Mouse (Mus musculus): ENCODE measurements around the gene Rnase1. TPM values are rescaled to one million over a fixed set of nuclear protein-coding genes. Genes with fewer than 3 reads are reported as not detected.

Rnase1 gene
- polyA plus RNA-seq, 1 experiment from 2014 or later: 0.47 TPM

GRCm38 (mm10) chr14:51149164-51149563, 2.6 kb upstream of the Rnase1 start:
- H3K27me3 ChIP-seq (ENCODE audit: control insufficient read depth, insufficient read depth, low read length): no peaks in the 10 kb centered on the region
- H3K36me3 ChIP-seq (ENCODE audit: control insufficient read depth, insufficient read depth, low read length): no peaks in the 10 kb centered on the region
- H3K4me2 ChIP-seq (ENCODE audit: low read length): no peak overlapping the region
- H3K4me1 ChIP-seq (ENCODE audit: control insufficient read depth in 2 of 2, insufficient read depth in 2 of 2, low read length in 2 of 2): peaks cover 2 to 4% of the 10 kb centered on the region in 2 experiments; a peak in 2 of 4 replicates
- H3K9me3 ChIP-seq (ENCODE audit: control insufficient read depth, low read length): no peaks in the 10 kb centered on the region
- H3K4me3 ChIP-seq (ENCODE audit: control insufficient read depth in 1 of 2, insufficient read depth in 1 of 2, low read depth in 1 of 2, low read length in 2 of 2): no peak overlapping the region
- WGBS: 73% methylated on average over 5 of the region's 5 CpGs
- H3K9ac ChIP-seq (ENCODE audit: low read length): no peak overlapping the region
- no peak for ATAC-seq (ENCODE audit: insufficient number of reproducible peaks, insufficient read depth, low FRiP score, low read depth)
- no peak overlapping the region for H3K27ac ChIP-seq (replicated peaks in 1 of 2; ENCODE audit: control insufficient read depth in 1 of 2, insufficient read depth in 1 of 2, low read depth in 2 of 2, low read length in 2 of 2)

GRCm38 (mm10) chr14:51148006-51148405, 1.4 kb upstream of the Rnase1 start:
- H3K4me2 ChIP-seq (ENCODE audit: low read length): no peak overlapping the region
- WGBS: 40% methylated on average over 3 of the region's 3 CpGs
- no peaks in the 10 kb centered on the region for H3K27me3 ChIP-seq (ENCODE audit: control insufficient read depth, insufficient read depth, low read length)
- H3K4me1 ChIP-seq (ENCODE audit: control insufficient read depth in 2 of 2, insufficient read depth in 2 of 2, low read length in 2 of 2): peaks cover 2 to 15% of the 10 kb centered on the region in 2 experiments; a peak in 3 of 4 replicates
- H3K9me3 ChIP-seq (ENCODE audit: control insufficient read depth, low read length): no peaks in the 10 kb centered on the region
- no peak for ATAC-seq (ENCODE audit: insufficient number of reproducible peaks, insufficient read depth, low FRiP score, low read depth)
- H3K4me3 ChIP-seq (ENCODE audit: control insufficient read depth in 1 of 2, insufficient read depth in 1 of 2, low read depth in 1 of 2, low read length in 2 of 2): no peak overlapping the region
- no peak overlapping the region for H3K27ac ChIP-seq (replicated peaks in 1 of 2; ENCODE audit: control insufficient read depth in 1 of 2, insufficient read depth in 1 of 2, low read depth in 2 of 2, low read length in 2 of 2)
- no peak overlapping the region for H3K9ac ChIP-seq (ENCODE audit: low read length)
- no peaks in the 10 kb centered on the region for H3K36me3 ChIP-seq (ENCODE audit: control insufficient read depth, insufficient read depth, low read length)

GRCm38 (mm10) chr14:51145521-51145920, 1.1 kb downstream of the Rnase1 start:
- H3K27me3 ChIP-seq (ENCODE audit: control insufficient read depth, insufficient read depth, low read length): no peaks in the 10 kb centered on the region
- WGBS: 74% methylated on average over 6 of the region's 6 CpGs
- H3K4me3 ChIP-seq (ENCODE audit: control insufficient read depth in 1 of 2, insufficient read depth in 1 of 2, low read depth in 1 of 2, low read length in 2 of 2): no peak overlapping the region
- H3K4me1 ChIP-seq (ENCODE audit: control insufficient read depth in 2 of 2, insufficient read depth in 2 of 2, low read length in 2 of 2): peaks cover 2 to 15% of the 10 kb centered on the region in 2 experiments; a peak in 3 of 4 replicates
- H3K9me3 ChIP-seq (ENCODE audit: control insufficient read depth, low read length): no peaks in the 10 kb centered on the region
- H3K36me3 ChIP-seq (ENCODE audit: control insufficient read depth, insufficient read depth, low read length): no peaks in the 10 kb centered on the region
- no peak overlapping the region for H3K4me2 ChIP-seq (ENCODE audit: low read length)
- ATAC-seq (ENCODE audit: insufficient number of reproducible peaks, insufficient read depth, low FRiP score, low read depth): no peak
- H3K27ac ChIP-seq (replicated peaks in 1 of 2; ENCODE audit: control insufficient read depth in 1 of 2, insufficient read depth in 1 of 2, low read depth in 2 of 2, low read length in 2 of 2): no peak overlapping the region
- no peak overlapping the region for H3K9ac ChIP-seq (ENCODE audit: low read length)

GRCm38 (mm10) chr14:51144451-51144850, 2.1 kb downstream of the Rnase1 start:
- Histone ChIP-seq H3K27me3 (ENCODE audit: control insufficient read depth, insufficient read depth, low read length) (no peaks in the 10 kb centered on the region), H3K4me2 (ENCODE audit: low read length) (no peak overlapping the region), H3K36me3 (ENCODE audit: control insufficient read depth, insufficient read depth, low read length) (no peaks in the 10 kb centered on the region), H3K27ac (replicated peaks in 1 of 2; ENCODE audit: control insufficient read depth in 1 of 2, insufficient read depth in 1 of 2, low read depth in 2 of 2, low read length in 2 of 2) (no peak overlapping the region), H3K9me3 (ENCODE audit: control insufficient read depth, low read length) (no peaks in the 10 kb centered on the region), H3K4me1 (ENCODE audit: control insufficient read depth in 2 of 2, insufficient read depth in 2 of 2, low read length in 2 of 2) (peaks cover 2 to 15% of the 10 kb centered on the region in 2 experiments; a peak in 3 of 4 replicates), H3K9ac (ENCODE audit: low read length) (no peak overlapping the region), H3K4me3 (ENCODE audit: control insufficient read depth in 1 of 2, insufficient read depth in 1 of 2, low read depth in 1 of 2, low read length in 2 of 2) (no peak overlapping the region)
- WGBS: 95% methylated on average over 4 of the region's 4 CpGs
- no peak for ATAC-seq (ENCODE audit: insufficient number of reproducible peaks, insufficient read depth, low FRiP score, low read depth)

- Histone ChIP-seq H3K9me3 (ENCODE audit: control insufficient read depth, low read length) (no peaks in the 10 kb centered on the region), H3K4me3 (ENCODE audit: control insufficient read depth in 1 of 2, insufficient read depth in 1 of 2, low read depth in 1 of 2, low read length in 2 of 2) (no peak overlapping the region), H3K27me3 (ENCODE audit: control insufficient read depth, insufficient read depth, low read length) (no peaks in the 10 kb centered on the region), H3K9ac (ENCODE audit: low read length) (no peak overlapping the region), H3K4me1 (ENCODE audit: control insufficient read depth in 2 of 2, insufficient read depth in 2 of 2, low read length in 2 of 2) (peaks cover 2 to 15% of the 10 kb centered on the region in 2 experiments; a peak in 3 of 4 replicates), H3K4me2 (ENCODE audit: low read length) (no peak overlapping the region), H3K27ac (replicated peaks in 1 of 2; ENCODE audit: control insufficient read depth in 1 of 2, insufficient read depth in 1 of 2, low read depth in 2 of 2, low read length in 2 of 2) (peak overlapping the region in 1 of 2 experiments; percentile 14; a peak in 1 of 4 replicates), H3K36me3 (ENCODE audit: control insufficient read depth, insufficient read depth, low read length) (no peaks in the 10 kb centered on the region)
- ATAC-seq (ENCODE audit: insufficient number of reproducible peaks, insufficient read depth, low FRiP score, low read depth): no peak
- WGBS: 52% methylated on average over 2 of the region's 2 CpGs
These were observed 2.6 kb downstream of the Rnase1 start for GRCm38 (mm10) chr14:51143937-51144336.

- Histone ChIP-seq H3K4me1 (ENCODE audit: control insufficient read depth in 2 of 2, insufficient read depth in 2 of 2, low read length in 2 of 2) (peaks cover 2 to 15% of the 10 kb centered on the region in 2 experiments; a peak in 3 of 4 replicates), H3K27ac (replicated peaks in 1 of 2; ENCODE audit: control insufficient read depth in 1 of 2, insufficient read depth in 1 of 2, low read depth in 2 of 2, low read length in 2 of 2) (peak overlapping the region; percentile 2 to 50; a peak in 2 of 4 replicates), H3K4me3 (ENCODE audit: control insufficient read depth in 1 of 2, insufficient read depth in 1 of 2, low read depth in 1 of 2, low read length in 2 of 2) (no peak overlapping the region), H3K36me3 (ENCODE audit: control insufficient read depth, insufficient read depth, low read length) (no peaks in the 10 kb centered on the region), H3K9me3 (ENCODE audit: control insufficient read depth, low read length) (no peaks in the 10 kb centered on the region), H3K9ac (ENCODE audit: low read length) (no peak overlapping the region), H3K4me2 (ENCODE audit: low read length) (no peak overlapping the region), H3K27me3 (ENCODE audit: control insufficient read depth, insufficient read depth, low read length) (no peaks in the 10 kb centered on the region)
- 30% methylated on average over 4 of the region's 4 CpGs for WGBS
- no peak for ATAC-seq (ENCODE audit: insufficient number of reproducible peaks, insufficient read depth, low FRiP score, low read depth)
These were observed 3.3 kb downstream of the Rnase1 start for GRCm38 (mm10) chr14:51143287-51143686.

GRCm38 (mm10) chr14:51142568-51142967, 4.0 kb downstream of the Rnase1 start:
- H3K9ac ChIP-seq (ENCODE audit: low read length): no peak overlapping the region

GRCm38 (mm10) chr14:51142119-51142518, 4.5 kb downstream of the Rnase1 start:
- 81% methylated on average over 4 of the region's 4 CpGs for WGBS
- Histone ChIP-seq H3K9me3 (ENCODE audit: control insufficient read depth, low read length) (no peaks in the 10 kb centered on the region), H3K27ac (replicated peaks in 1 of 2; ENCODE audit: control insufficient read depth in 1 of 2, insufficient read depth in 1 of 2, low read depth in 2 of 2, low read length in 2 of 2) (no peak overlapping the region), H3K4me1 (ENCODE audit: control insufficient read depth in 2 of 2, insufficient read depth in 2 of 2, low read length in 2 of 2) (peaks cover 2 to 15% of the 10 kb centered on the region in 2 experiments; a peak in 3 of 4 replicates), H3K9ac (ENCODE audit: low read length) (no peak overlapping the region), H3K4me2 (ENCODE audit: low read length) (no peak overlapping the region), H3K4me3 (ENCODE audit: control insufficient read depth in 1 of 2, insufficient read depth in 1 of 2, low read depth in 1 of 2, low read length in 2 of 2) (no peak overlapping the region), H3K27me3 (ENCODE audit: control insufficient read depth, insufficient read depth, low read length) (no peaks in the 10 kb centered on the region), H3K36me3 (ENCODE audit: control insufficient read depth, insufficient read depth, low read length) (no peaks in the 10 kb centered on the region)
- no peak for ATAC-seq (ENCODE audit: insufficient number of reproducible peaks, insufficient read depth, low FRiP score, low read depth)

More at GRCm38 (mm10) chr14:51142568-51142967, 4.0 kb downstream of the Rnase1 start:
- WGBS: 80% methylated on average over 3 of the region's 3 CpGs
- Histone ChIP-seq H3K36me3 (ENCODE audit: control insufficient read depth, insufficient read depth, low read length) (no peaks in the 10 kb centered on the region), H3K4me3 (ENCODE audit: control insufficient read depth in 1 of 2, insufficient read depth in 1 of 2, low read depth in 1 of 2, low read length in 2 of 2) (no peak overlapping the region), H3K27me3 (ENCODE audit: control insufficient read depth, insufficient read depth, low read length) (no peaks in the 10 kb centered on the region), H3K4me2 (ENCODE audit: low read length) (no peak overlapping the region), H3K9me3 (ENCODE audit: control insufficient read depth, low read length) (no peaks in the 10 kb centered on the region), H3K27ac (replicated peaks in 1 of 2; ENCODE audit: control insufficient read depth in 1 of 2, insufficient read depth in 1 of 2, low read depth in 2 of 2, low read length in 2 of 2) (no peak overlapping the region), H3K4me1 (ENCODE audit: control insufficient read depth in 2 of 2, insufficient read depth in 2 of 2, low read length in 2 of 2) (peaks cover 2 to 15% of the 10 kb centered on the region in 2 experiments; a peak in 3 of 4 replicates)
- ATAC-seq (ENCODE audit: insufficient number of reproducible peaks, insufficient read depth, low FRiP score, low read depth): no peak

Measured in heart, embryonic 14.5 days (tissue).